Mouse (Mus musculus): ENCODE measurements at regions not wholly inside any gene's neighbourhood (a gene's known extent, or its start where the extent isn't known, plus 50 kb on each side); places are given as distances from the start of the nearest gene placed in this dataset.

GRCm38 (mm10) chr10:17487460-17487859, 235.6 kb upstream of the Cited2 start:
- DNase-seq = no peak
- intact Hi-C loops (cut with DNase I) = no loop called here

GRCm38 (mm10) chr10:17491611-17492305, 231.3 kb upstream of the Cited2 start:
- DNase-seq = no peak
- intact Hi-C loops (cut with DNase I) = no loop called here

GRCm38 (mm10) chr10:17493137-17493536, 229.9 kb upstream of the Cited2 start:
- intact Hi-C loops (cut with DNase I) = no loop called here

GRCm38 (mm10) chr10:17496831-17497230, 226.2 kb upstream of the Cited2 start:
- no peak for DNase-seq
- intact Hi-C loops (cut with DNase I) = no loop called here

More at GRCm38 (mm10) chr10:17493137-17493536, 229.9 kb upstream of the Cited2 start:
- no peak for DNase-seq

- intact Hi-C loops (cut with DNase I) = no loop called here
- DNase-seq = no peak
These were observed 212.3 kb upstream of the Cited2 start for GRCm38 (mm10) chr10:17510626-17511193.

- intact Hi-C loops (cut with DNase I) = no loop called here
- DNase-seq = peak; percentile 2
These were observed 211.2 kb upstream of the Cited2 start for GRCm38 (mm10) chr10:17511779-17512335.

- DNase-seq = no peak
- intact Hi-C loops (cut with DNase I) = no loop called here
These were observed 210.5 kb upstream of the Cited2 start for GRCm38 (mm10) chr10:17512487-17512886.

GRCm38 (mm10) chr10:17513756-17514155, 209.3 kb upstream of the Cited2 start:
- no peak for DNase-seq
- intact Hi-C loops (cut with DNase I) = no loop called here

- no peak for DNase-seq
- intact Hi-C loops (cut with DNase I) = no loop called here
These were observed 206.9 kb upstream of the Cited2 start for GRCm38 (mm10) chr10:17516068-17516467.

GRCm38 (mm10) chr10:17518423-17519175, 204.4 kb upstream of the Cited2 start:
- intact Hi-C loops (cut with DNase I) = no loop called here
- no peak for DNase-seq

- intact Hi-C loops (cut with DNase I) = no loop called here
- DNase-seq = peak; percentile 48
These were observed 200.9 kb upstream of the Cited2 start for GRCm38 (mm10) chr10:17522026-17522541.

GRCm38 (mm10) chr10:17523558-17524328, 199.3 kb upstream of the Cited2 start:
- no peak for DNase-seq
- intact Hi-C loops (cut with DNase I) = no loop called here

GRCm38 (mm10) chr10:17527151-17527737, 195.8 kb upstream of the Cited2 start:
- intact Hi-C loops (cut with DNase I) = no loop called here
- no peak for DNase-seq

GRCm38 (mm10) chr10:17528116-17528515, 194.9 kb upstream of the Cited2 start:
- intact Hi-C loops (cut with DNase I) = no loop called here
- DNase-seq = no peak

GRCm38 (mm10) chr10:17528846-17529245, 194.2 kb upstream of the Cited2 start:
- no peak for DNase-seq
- intact Hi-C loops (cut with DNase I) = no loop called here

GRCm38 (mm10) chr10:17529851-17530509, 193.0 kb upstream of the Cited2 start:
- intact Hi-C loops (cut with DNase I) = no loop called here
- DNase-seq = no peak

GRCm38 (mm10) chr10:17531021-17531420, 192.0 kb upstream of the Cited2 start:
- intact Hi-C loops (cut with DNase I) = no loop called here
- no peak for DNase-seq

GRCm38 (mm10) chr10:17538944-17539533, 184.0 kb upstream of the Cited2 start:
- intact Hi-C loops (cut with DNase I) = no loop called here
- DNase-seq = no peak
